32 mouse cellular contexts compared by ENCODE assay signal in genomic region chr7:112108757-112109156, GRCm38 (mm10). TPM values are rescaled to one million over a fixed set of nuclear protein-coding genes. Genes with fewer than 3 reads are reported as not detected.
DNase-seq lines count a peak whose midpoint lies in the region; ATAC-seq and TF ChIP-seq lines count a peak whose summit lies in the region.
"Had no signal": no experiment of that assay in that cellular context is flagged by ENCODE, and none has a peak within 500 bp of the region (broad histone marks: within the 10 kb centered on the region; RNA-seq: fewer than 3 reads in every experiment).

No protein-coding gene starts in this region.

- TF ChIP-seq CTCF in liver, postnatal 0 days (IDR thresholded peaks at IDR 0.05; ENCODE audit: low read depth), result no peak

- no peaks in the 10 kb centered on the region for H3K4me1 ChIP-seq in liver, embryonic 11.5 days (replicated peaks; ENCODE audit: control insufficient read depth, insufficient read depth, low read length)
- no peaks in the 10 kb centered on the region for H3K4me1 ChIP-seq in liver, postnatal 0 days (ENCODE audit: insufficient read depth)
- peaks cover 4% of the 10 kb centered on the region; the same call in 1 of the 2 replicates for H3K4me1 ChIP-seq in liver, embryonic 15.5 days (replicated peaks)
- H3K4me1 ChIP-seq in midbrain, embryonic 16.5 days (ENCODE audit: control insufficient read depth, insufficient read depth, low read length), result no peaks in the 10 kb centered on the region
- H3K4me1 ChIP-seq: embryonic facial prominence, embryonic 10.5 days; embryonic facial prominence, embryonic 13.5 days; forebrain, embryonic 10.5 days; forebrain, embryonic 13.5 days; heart, embryonic 12.5 days; heart, embryonic 15.5 days; hindbrain, embryonic 10.5 days; hindbrain, embryonic 13.5 days had no signal

- no peak overlapping the region for H3K9ac ChIP-seq in liver, embryonic 11.5 days (ENCODE audit: low read depth, low read length)
- H3K9ac ChIP-seq in liver, postnatal 0 days (replicated peaks), result no peak overlapping the region
- H3K9ac ChIP-seq in liver, embryonic 15.5 days, result no peak overlapping the region
- H3K9ac ChIP-seq in midbrain, embryonic 16.5 days (ENCODE audit: low read depth, low read length), result no peak overlapping the region
- H3K9ac ChIP-seq: embryonic facial prominence, embryonic 13.5 days; forebrain, embryonic 13.5 days; heart, embryonic 12.5 days; heart, embryonic 15.5 days; hindbrain, embryonic 13.5 days had no signal

- no peak overlapping the region for H3K27ac ChIP-seq in liver, embryonic 11.5 days (ENCODE audit: low read depth, low read length)
- H3K27ac ChIP-seq in liver, postnatal 0 days (ENCODE audit: low read depth), result no peak overlapping the region
- no peak overlapping the region for H3K27ac ChIP-seq in liver, embryonic 15.5 days (replicated peaks)
- H3K27ac ChIP-seq in midbrain, embryonic 16.5 days (ENCODE audit: low read length), result no peak overlapping the region
- H3K27ac ChIP-seq: embryonic facial prominence, embryonic 10.5 days; embryonic facial prominence, embryonic 13.5 days; forebrain, embryonic 10.5 days; forebrain, embryonic 13.5 days; heart, embryonic 15.5 days; hindbrain, embryonic 10.5 days; hindbrain, embryonic 13.5 days had no signal

- peak; percentile 73 for ATAC-seq in liver, embryonic 11.5 days (replicated peaks; ENCODE audit: low FRiP score)
- no peak for ATAC-seq in liver, postnatal 0 days
- peak; percentile 34; the same call in 1 of the 2 replicates for ATAC-seq in liver, embryonic 15.5 days (ENCODE audit: insufficient read depth)
- ATAC-seq in megakaryocyte-erythroid progenitor cell, adult 5-6 weeks (replicated peaks; ENCODE audit: low FRiP score, low TSS enrichment, poor library complexity, severe bottlenecking), result peak; percentile 53
- ATAC-seq in midbrain, embryonic 16.5 days, result no peak
- ATAC-seq: forebrain, embryonic 13.5 days; forebrain, embryonic 16.5 days; hindbrain, embryonic 16.5 days had no signal

- DNase-seq in liver, embryonic 11.5 days (ENCODE audit: low spot score), result no peak
- DNase-seq in liver, postnatal 0 days, result no peak
- DNase-seq in c-Kit-positive CD71-positive TER-119-positive erythroid progenitor cells, embryonic 14.5 days (ENCODE audit: low spot score), result peak; percentile 11
- DNase-seq in right cerebral cortex, postnatal 10 days (ENCODE audit: low spot score in 2 of 2), result no peak
- DNase-seq: adrenal gland, adult 2 months; adrenal gland, postnatal 14 days; B cell, adult 2 months; cerebellum, adult 11-12 months; cerebellum, adult 8-10 months; cerebellum, postnatal 10 days; cerebellum, postnatal 36 days; embryo, embryonic 11 days; gastrocnemius, postnatal 10 days; gastrocnemius, postnatal 36 days; heart, postnatal 10 days; heart, postnatal 36 days had no signal

- no peak overlapping the region for H3K4me3 ChIP-seq in liver, embryonic 11.5 days (ENCODE audit: low read depth, low read length)
- H3K4me3 ChIP-seq in liver, postnatal 0 days (ENCODE audit: low read depth, low read length), result no peak overlapping the region
- H3K4me3 ChIP-seq in liver, embryonic 15.5 days (replicated peaks), result no peak overlapping the region
- no peak overlapping the region for H3K4me3 ChIP-seq in midbrain, embryonic 16.5 days (ENCODE audit: low read depth, low read length)
- H3K4me3 ChIP-seq: embryonic facial prominence, embryonic 10.5 days; embryonic facial prominence, embryonic 13.5 days; forebrain, embryonic 10.5 days; forebrain, embryonic 13.5 days; heart, embryonic 12.5 days; heart, embryonic 15.5 days; hindbrain, embryonic 10.5 days; hindbrain, embryonic 13.5 days had no signal

- no peak for TF ChIP-seq EP300 in liver, postnatal 0 days (IDR thresholded peaks at IDR 0.05; ENCODE audit: low read depth)

- peaks cover 17% of the 10 kb centered on the region for H3K36me3 ChIP-seq in liver, embryonic 11.5 days (ENCODE audit: control insufficient read depth, insufficient read depth, low read length)
- peaks cover 60% of the 10 kb centered on the region for H3K36me3 ChIP-seq in liver, postnatal 0 days (replicated peaks; ENCODE audit: insufficient read depth, low read length)
- peaks cover 71% of the 10 kb centered on the region for H3K36me3 ChIP-seq in liver, embryonic 15.5 days (replicated peaks)
- peaks cover 38% of the 10 kb centered on the region for H3K36me3 ChIP-seq in midbrain, embryonic 16.5 days (ENCODE audit: control insufficient read depth, insufficient read depth, low read length)

- no peaks in the 10 kb centered on the region for H3K27me3 ChIP-seq in liver, embryonic 11.5 days (replicated peaks; ENCODE audit: control insufficient read depth, insufficient read depth, low read length)
- no peaks in the 10 kb centered on the region for H3K27me3 ChIP-seq in liver, postnatal 0 days (ENCODE audit: insufficient read depth, low read length)
- H3K27me3 ChIP-seq in liver, embryonic 15.5 days, result no peaks in the 10 kb centered on the region
- no peaks in the 10 kb centered on the region for H3K27me3 ChIP-seq in midbrain, embryonic 16.5 days (ENCODE audit: control insufficient read depth, insufficient read depth, low read depth, low read length)
- H3K27me3 ChIP-seq: CH12.LX; embryonic facial prominence, embryonic 13.5 days; forebrain, embryonic 13.5 days; heart, embryonic 12.5 days; heart, embryonic 15.5 days; hindbrain, embryonic 13.5 days had no signal

- H3K9me3 ChIP-seq in liver, embryonic 11.5 days (ENCODE audit: control insufficient read depth, low read length), result no peaks in the 10 kb centered on the region
- H3K9me3 ChIP-seq in liver, postnatal 0 days (ENCODE audit: low read length), result no peaks in the 10 kb centered on the region
- H3K9me3 ChIP-seq in liver, embryonic 15.5 days (replicated peaks), result no peaks in the 10 kb centered on the region
- H3K9me3 ChIP-seq in midbrain, embryonic 16.5 days (replicated peaks; ENCODE audit: control insufficient read depth, low read length, poor library complexity, severe bottlenecking), result no peaks in the 10 kb centered on the region
- H3K9me3 ChIP-seq: embryonic facial prominence, embryonic 10.5 days; embryonic facial prominence, embryonic 13.5 days; forebrain, embryonic 10.5 days; forebrain, embryonic 13.5 days; G1E; heart, embryonic 12.5 days; heart, embryonic 15.5 days; hindbrain, embryonic 10.5 days; hindbrain, embryonic 13.5 days had no signal

- H3K4me2 ChIP-seq in liver, embryonic 11.5 days, result no peak overlapping the region
- no peak overlapping the region for H3K4me2 ChIP-seq in liver, postnatal 0 days (ENCODE audit: low read depth, low read length)
- H3K4me2 ChIP-seq in liver, embryonic 15.5 days, result no peak overlapping the region
- H3K4me2 ChIP-seq in midbrain, embryonic 16.5 days (ENCODE audit: low read length), result no peak overlapping the region
- H3K4me2 ChIP-seq: embryonic facial prominence, embryonic 13.5 days; forebrain, embryonic 13.5 days; heart, embryonic 12.5 days; heart, embryonic 15.5 days; hindbrain, embryonic 13.5 days had no signal

RNA-seq across cellular contexts. Expression of gene Dkk3, which starts 50.1 kb away (rescaled TPM):
- 11.0 and 12.0 TPM in 2 replicates for polyA plus RNA-seq in liver, embryonic 11.5 days (2014; fragmentation: Nextera tagmentation; extraction: Ambion mirVana)
- 1.2 and 1.7 TPM in 2 replicates for polyA plus RNA-seq in liver, postnatal 0 days (2015; fragmentation: Nextera tagmentation; extraction: Ambion mirVana)
- polyA plus RNA-seq in liver, embryonic 15.5 days (2015; fragmentation: Nextera tagmentation; extraction: Ambion mirVana), result 2.1 and 2.5 TPM in 2 replicates
- total RNA-seq in megakaryocyte-erythroid progenitor cell, adult 5-6 weeks (2014; fragmentation: Nextera tagmentation), result not detected in 2 replicates
- not detected in 2 replicates for total RNA-seq in megakaryocyte-erythroid progenitor cell, adult 5-6 weeks (2017)
- polyA plus RNA-seq in midbrain, embryonic 16.5 days (2015; fragmentation: Nextera tagmentation; extraction: Ambion mirVana), result 26.9 and 35.1 TPM in 2 replicates
- total RNA-seq: granulocyte monocyte progenitor cell, adult 5-6 weeks had no signal
- polyA plus RNA-seq: G1E had no signal

Comparison
In these comparisons a context has a peak if more than half of its experiments do, and no peak if none do; other contexts are left out.
1. ATAC-seq: peak in liver, embryonic 11.5 days (single experiment), liver, embryonic 15.5 days (single experiment) and megakaryocyte-erythroid progenitor cell, adult 5-6 weeks (single experiment); none in liver, postnatal 0 days (single experiment) and midbrain, embryonic 16.5 days (single experiment).